Mouse (Mus musculus) liver, embryonic 16.5 days (tissue): ENCODE data around the gene Msmo1. TPM values are rescaled to one million over a fixed set of nuclear protein-coding genes. Genes with fewer than 3 reads are reported as not detected.
A peak's percentile ranks its signal among the peaks of the same experiment; 100 is the strongest.

Source experiments
- ATAC-seq: fragments of 200-750 bp; cut with Nextera tagmentation; 2 replicates; pipeline ENCODE4 v1.8.0; 2017; ENCODE audit warnings: low read depth, mild to moderate bottlenecking, moderate number of reproducible peaks, moderate library complexity
- H3K27ac ChIP-seq: fragments of 300-500 bp; sonication (generic); 2 replicates; pipeline ENCODE4 v1.5.1; 2014; ENCODE audit warnings: mild to moderate bottlenecking, low read length
- H3K27me3 ChIP-seq: fragments of 300-500 bp; sonication (generic); 2 replicates; pipeline ENCODE4 v1.6.1; 2014; ENCODE audit warnings: low read depth, low read length, mixed read lengths; ENCODE audit not compliant: control insufficient read depth, insufficient read depth
- H3K36me3 ChIP-seq: fragments of 300-500 bp; sonication (generic); 2 replicates; pipeline ENCODE4 v1.6.1; 2014; ENCODE audit warnings: mild to moderate bottlenecking; ENCODE audit not compliant: control insufficient read depth, insufficient read depth
- H3K4me1 ChIP-seq: fragments of 300-500 bp; sonication (generic); 2 replicates; pipeline ENCODE4 v1.6.1; 2014; ENCODE audit warnings: low read depth, low read length, mixed read lengths; ENCODE audit not compliant: control insufficient read depth
- H3K4me2 ChIP-seq: fragments of 300-500 bp; sonication (generic); 2 replicates; pipeline ENCODE4 v1.6.1; 2014; ENCODE audit warnings: low read depth, low read length, mixed read lengths
- H3K4me3 ChIP-seq: fragments of 300-500 bp; sonication (generic); 2 replicates; pipeline ENCODE4 v1.5.1; 2014; ENCODE audit warnings: low read depth, mild to moderate bottlenecking, low read length
- H3K9ac ChIP-seq: fragments of 300-500 bp; sonication (generic); 2 replicates; pipeline ENCODE4 v1.6.1; 2014; ENCODE audit warnings: low read depth, low read length
- H3K9me3 ChIP-seq: fragments of 300-500 bp; sonication (generic); replicated peaks from 2 replicates; pipeline ENCODE4 v1.6.1; 2016; ENCODE audit warnings: low read length; ENCODE audit not compliant: control insufficient read depth
- WGBS: fragments of 180-500 bp; shearing (Covaris S2); extraction: QIAGEN DNeasy Blood & Tissue Kit; methylation state at CpG from one replicate; pipeline ENCODE4 v1.1.7; 2014; ENCODE audit not compliant: insufficient replicate concordance; 5-methylcytosine and 5-hydroxymethylcytosine counted together
- polyA plus RNA-seq: library from polyadenylated mRNA; unstranded; fragments of >200 nt; fragmentation: Nextera tagmentation; extraction: Ambion mirVana; gene quantifications from 2 replicates; pipeline ENCODE4 v1.2.1, GENCODE M21; 2015

The Msmo1 gene
- polyA plus RNA-seq, 1 experiment from 2014 or later: 111 TPM

- no peaks in the 10 kb centered on the region for H3K4me1 ChIP-seq
- ATAC-seq: peak; percentile 76
- H3K4me3 ChIP-seq: peak within 1 kb of the TSS; percentile 41
- peak within 1 kb of the TSS; percentile 57 for H3K4me2 ChIP-seq
- H3K27me3 ChIP-seq: peaks cover 30% of the 10 kb centered on the region
- H3K9ac ChIP-seq: no peak within 1 kb of the TSS
- WGBS: under 1% methylated on average over 49 of the region's 54 CpGs
- H3K27ac ChIP-seq: no peak within 1 kb of the TSS
- no peaks in the 10 kb centered on the region for H3K36me3 ChIP-seq
- no peaks in the 10 kb centered on the region for H3K9me3 ChIP-seq
Observed at GRCm38 (mm10) chr8:64692651-64693201, 40.9 kb downstream of the Msmo1 start, which contains the start of gene Cpe. Cpe (minus strand) TSS chr8:64693054.

GRCm38 (mm10) chr8:64691591-64692401 lies 41.8 kb downstream of the Msmo1 start:
- Histone ChIP-seq H3K9ac (no peak overlapping the region), H3K36me3 (no peaks in the 10 kb centered on the region), H3K27ac (no peak overlapping the region), H3K27me3 (peaks cover 30% of the 10 kb centered on the region), H3K4me1 (no peaks in the 10 kb centered on the region), H3K4me3 (no peak overlapping the region), H3K9me3 (no peaks in the 10 kb centered on the region), H3K4me2 (no peak overlapping the region; the same call in 1 of the 2 replicates)
- 18% methylated on average over 16 of the region's 16 CpGs for WGBS
- no peak for ATAC-seq

- Histone ChIP-seq H3K9me3 (no peaks in the 10 kb centered on the region), H3K4me2 (no peak overlapping the region), H3K4me1 (no peaks in the 10 kb centered on the region), H3K27ac (no peak overlapping the region), H3K27me3 (peaks cover 30% of the 10 kb centered on the region), H3K36me3 (no peaks in the 10 kb centered on the region), H3K9ac (no peak overlapping the region), H3K4me3 (no peak overlapping the region)
- WGBS: 68% methylated on average over 6 of the region's 6 CpGs
- no peak for ATAC-seq
Observed at GRCm38 (mm10) chr8:64690845-64691244, 42.7 kb downstream of the Msmo1 start.

- no peaks in the 10 kb centered on the region for H3K4me1 ChIP-seq
- no peaks in the 10 kb centered on the region for H3K9me3 ChIP-seq
- no peak for ATAC-seq
- H3K4me3 ChIP-seq: no peak overlapping the region
- H3K27me3 ChIP-seq: peaks cover 30% of the 10 kb centered on the region
- H3K9ac ChIP-seq: no peak overlapping the region
- WGBS: 63% methylated on average over 6 of the region's 6 CpGs
- no peak overlapping the region for H3K27ac ChIP-seq
- H3K36me3 ChIP-seq: no peaks in the 10 kb centered on the region
- no peak overlapping the region for H3K4me2 ChIP-seq
Observed at GRCm38 (mm10) chr8:64690306-64690705, 43.3 kb downstream of the Msmo1 start.

- no peak for ATAC-seq
- Histone ChIP-seq H3K9me3 (no peaks in the 10 kb centered on the region), H3K36me3 (no peaks in the 10 kb centered on the region), H3K27me3 (peaks cover 24% of the 10 kb centered on the region), H3K4me1 (no peaks in the 10 kb centered on the region), H3K9ac (no peak overlapping the region), H3K4me2 (no peak overlapping the region), H3K4me3 (no peak overlapping the region), H3K27ac (no peak overlapping the region)
- 66% methylated on average over 4 of the region's 4 CpGs for WGBS
Observed at GRCm38 (mm10) chr8:64688741-64689140, 44.9 kb downstream of the Msmo1 start.

- Histone ChIP-seq H3K27me3 (peaks cover 18% of the 10 kb centered on the region), H3K9me3 (no peaks in the 10 kb centered on the region), H3K9ac (no peak overlapping the region), H3K27ac (no peak overlapping the region), H3K36me3 (no peaks in the 10 kb centered on the region), H3K4me1 (no peaks in the 10 kb centered on the region), H3K4me2 (no peak overlapping the region), H3K4me3 (no peak overlapping the region)
- 57% methylated on average over 3 of the region's 3 CpGs for WGBS
- no peak for ATAC-seq
Observed at GRCm38 (mm10) chr8:64688161-64688560, 45.4 kb downstream of the Msmo1 start.

- H3K4me2 ChIP-seq: no peak overlapping the region
- no peak overlapping the region for H3K27ac ChIP-seq
- H3K9ac ChIP-seq: no peak overlapping the region
- H3K9me3 ChIP-seq: no peaks in the 10 kb centered on the region
- WGBS: 78% methylated on average over 3 of the region's 3 CpGs
- H3K4me1 ChIP-seq: no peaks in the 10 kb centered on the region
- H3K27me3 ChIP-seq: no peaks in the 10 kb centered on the region
- no peak for ATAC-seq
- H3K4me3 ChIP-seq: no peak overlapping the region
- no peaks in the 10 kb centered on the region for H3K36me3 ChIP-seq
Observed at GRCm38 (mm10) chr8:64682501-64682900, 51.1 kb downstream of the Msmo1 start.

GRCm38 (mm10) chr8:64676381-64676780 lies 57.2 kb downstream of the Msmo1 start:
- no peak overlapping the region for H3K4me3 ChIP-seq
- no peaks in the 10 kb centered on the region for H3K27me3 ChIP-seq
- H3K4me2 ChIP-seq: no peak overlapping the region
- H3K4me1 ChIP-seq: no peaks in the 10 kb centered on the region
- 61% methylated on average over 2 of the region's 2 CpGs for WGBS
- no peak overlapping the region for H3K27ac ChIP-seq
- H3K9me3 ChIP-seq: no peaks in the 10 kb centered on the region
- ATAC-seq: no peak
- H3K36me3 ChIP-seq: no peaks in the 10 kb centered on the region
- H3K9ac ChIP-seq: no peak overlapping the region

GRCm38 (mm10) chr8:64674951-64675585 lies 58.5 kb downstream of the Msmo1 start:
- H3K9ac ChIP-seq: no peak overlapping the region
- H3K27me3 ChIP-seq: no peaks in the 10 kb centered on the region
- H3K9me3 ChIP-seq: no peaks in the 10 kb centered on the region
- no peak overlapping the region for H3K27ac ChIP-seq
- H3K4me1 ChIP-seq: no peaks in the 10 kb centered on the region
- ATAC-seq: no peak
- H3K4me2 ChIP-seq: no peak overlapping the region
- WGBS: 61% methylated on average over 8 of the region's 8 CpGs
- no peaks in the 10 kb centered on the region for H3K36me3 ChIP-seq
- H3K4me3 ChIP-seq: no peak overlapping the region
